Mouse (Mus musculus): ENCODE data around the gene Gramd2. TPM values are rescaled to one million over a fixed set of nuclear protein-coding genes. Genes with fewer than 3 reads are reported as not detected.

The Gramd2 gene
- polyA plus RNA-seq, 1 experiment from 2014 or later = 1.1 TPM

DNA sequence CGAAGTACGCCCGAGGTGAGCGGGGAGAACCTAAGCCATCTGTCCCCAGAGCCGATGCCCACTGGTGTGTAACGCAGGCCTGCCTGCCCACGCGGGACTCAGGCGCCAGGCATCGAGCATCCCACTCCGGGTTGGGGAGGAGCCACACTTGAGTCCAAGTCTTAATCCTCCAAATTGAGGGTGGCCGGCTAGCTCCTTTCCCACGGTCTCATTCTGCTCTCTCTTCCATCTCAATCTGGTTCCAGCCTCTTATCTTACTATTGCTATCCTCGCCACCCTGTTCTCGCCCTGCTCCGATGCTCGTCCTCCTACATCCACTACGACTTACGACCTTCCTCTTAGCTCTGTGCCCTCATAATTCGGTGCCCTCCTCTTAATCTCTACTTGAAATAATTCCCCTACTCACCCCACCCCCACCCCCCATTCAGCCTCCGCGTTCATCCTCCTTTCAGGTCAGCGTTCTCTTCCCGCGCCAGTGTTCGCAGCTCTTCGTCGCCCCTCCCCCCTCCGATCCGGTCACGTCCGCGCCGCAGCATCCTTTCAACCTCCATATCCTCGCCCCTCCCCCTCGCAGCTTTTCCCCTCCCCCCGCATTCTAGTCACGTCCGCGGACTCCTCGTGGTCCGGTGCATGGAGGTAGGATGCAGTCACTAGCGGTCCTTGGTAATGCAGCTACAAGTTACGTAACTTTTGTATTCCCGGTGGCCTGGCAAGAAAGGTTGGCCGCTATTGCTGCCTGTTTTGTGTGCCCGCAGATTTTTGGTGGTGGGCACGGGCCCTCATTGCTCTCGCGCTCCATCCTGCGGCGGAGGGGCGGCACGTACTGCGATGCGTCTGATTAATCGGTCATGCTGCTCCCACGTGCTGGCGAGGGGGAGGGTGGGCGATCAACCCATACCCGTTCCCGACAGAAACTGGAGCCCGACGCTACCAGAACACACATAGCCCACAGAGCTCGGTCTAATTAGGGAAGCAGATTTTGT is 23.0 kb upstream of the Gramd2 start:
- Histone ChIP-seq H3K9me3 (ENCODE audit: control insufficient read depth, low read length) (no peaks in the 10 kb centered on the region), H3K4me3 (ENCODE audit: low read length) (peak overlapping the region; percentile 86), H3K27ac (ENCODE audit: low read length) (peak overlapping the region; percentile 96), H3K27me3 (replicated peaks; ENCODE audit: control insufficient read depth, insufficient read depth, low read length) (no peaks in the 10 kb centered on the region), H3K36me3 (ENCODE audit: control insufficient read depth, insufficient read depth, low read length) (0 out of 2 replicates have a peak, but pooled peaks cover 4% of the 10 kb centered on the region), H3K4me1 (ENCODE audit: control insufficient read depth, insufficient read depth, low read length) (peaks cover 50% of the 10 kb centered on the region), H3K9ac (ENCODE audit: low read depth, low read length) (peak overlapping the region; percentile 85), H3K4me2 (ENCODE audit: low read depth, low read length) (peak overlapping the region; percentile 47)
- under 1% methylated on average over 65 of the region's 65 CpGs for WGBS
- peak; percentile 4 for ATAC-seq

DNA sequence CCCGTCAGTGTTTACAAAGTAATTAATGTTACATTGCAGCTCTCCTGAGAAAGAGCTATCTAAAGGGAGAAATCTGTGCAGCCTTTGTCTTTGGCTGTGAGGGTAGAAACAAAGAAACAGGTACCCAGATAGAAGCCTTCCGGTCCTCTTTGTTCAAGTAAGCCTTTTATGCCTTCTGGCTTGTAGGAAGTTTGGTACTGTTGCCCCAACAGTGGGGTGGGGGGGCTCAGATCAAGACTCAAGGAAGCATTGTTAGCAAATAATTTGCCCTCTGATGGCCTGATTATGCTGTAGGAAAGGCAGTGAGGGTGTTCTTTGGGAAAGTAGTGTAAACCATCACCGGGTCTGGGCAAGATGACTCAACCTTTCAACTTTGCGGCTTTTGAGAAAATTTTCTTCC is 21.8 kb upstream of the Gramd2 start:
- Histone ChIP-seq H3K4me1 (ENCODE audit: control insufficient read depth, insufficient read depth, low read length) (peaks cover 53% of the 10 kb centered on the region), H3K27ac (ENCODE audit: low read length) (peak overlapping the region; percentile 96; the same call in 1 of the 2 replicates), H3K4me3 (ENCODE audit: low read length) (peak overlapping the region; percentile 86), H3K9ac (ENCODE audit: low read depth, low read length) (peak overlapping the region; percentile 85), H3K9me3 (ENCODE audit: control insufficient read depth, low read length) (no peaks in the 10 kb centered on the region), H3K36me3 (ENCODE audit: control insufficient read depth, insufficient read depth, low read length) (0 out of 2 replicates have a peak, but pooled peaks cover 7% of the 10 kb centered on the region), H3K27me3 (replicated peaks; ENCODE audit: control insufficient read depth, insufficient read depth, low read length) (no peaks in the 10 kb centered on the region), H3K4me2 (ENCODE audit: low read depth, low read length) (peak overlapping the region; percentile 47)
- WGBS = 6% methylated on average over 4 of the region's 4 CpGs
- ATAC-seq = no peak

DNA sequence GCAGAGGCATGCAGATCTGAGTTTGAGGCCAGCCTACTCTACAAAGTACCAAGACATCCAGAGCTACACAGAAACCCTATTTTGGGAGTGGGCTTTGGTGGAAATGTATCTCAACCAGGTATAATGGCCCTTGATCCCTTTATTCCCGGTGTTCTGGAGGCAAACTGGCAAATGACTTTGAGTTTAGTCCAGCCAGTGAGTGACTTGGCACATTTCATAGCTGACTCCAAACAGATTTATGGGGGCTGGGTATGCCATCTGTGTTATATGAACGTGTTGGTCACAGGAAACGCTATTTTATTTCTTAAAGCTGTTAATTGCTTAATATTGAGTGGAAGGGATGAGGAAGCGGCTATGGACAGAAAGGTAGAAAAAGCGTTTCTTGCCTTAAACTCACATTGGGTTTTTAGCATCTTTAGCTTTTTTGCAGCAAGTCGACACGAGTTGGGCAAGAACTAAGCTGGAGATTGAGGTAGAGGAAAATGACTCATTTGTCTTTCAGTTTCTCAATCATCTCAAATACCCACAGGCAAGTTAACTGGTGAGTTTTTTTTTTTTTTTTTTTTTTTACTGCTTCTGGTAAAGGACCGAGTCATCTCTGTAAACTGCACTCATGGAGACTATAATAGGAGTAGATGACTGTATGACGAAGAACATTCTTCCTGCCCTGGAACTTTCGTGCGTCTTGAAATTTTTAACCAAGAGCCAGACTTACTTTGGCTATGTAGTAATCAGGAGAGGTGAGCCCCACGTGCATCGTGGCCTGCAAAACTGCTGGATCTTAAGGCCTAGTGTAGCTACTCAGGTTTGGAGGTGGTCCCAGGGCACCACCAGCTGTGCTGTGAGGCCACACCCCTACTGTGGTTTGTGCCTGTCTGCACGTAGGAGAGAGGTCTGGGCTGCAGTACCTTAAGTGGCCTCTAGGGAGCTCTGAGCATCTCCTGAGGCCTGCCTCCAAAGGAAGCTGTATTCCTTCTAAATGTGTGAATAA is 20.6 kb upstream of the Gramd2 start:
- Histone ChIP-seq H3K4me3 (ENCODE audit: low read length) (peak overlapping the region; percentile 86), H3K27ac (ENCODE audit: low read length) (peak overlapping the region; percentile 77)

DNA sequence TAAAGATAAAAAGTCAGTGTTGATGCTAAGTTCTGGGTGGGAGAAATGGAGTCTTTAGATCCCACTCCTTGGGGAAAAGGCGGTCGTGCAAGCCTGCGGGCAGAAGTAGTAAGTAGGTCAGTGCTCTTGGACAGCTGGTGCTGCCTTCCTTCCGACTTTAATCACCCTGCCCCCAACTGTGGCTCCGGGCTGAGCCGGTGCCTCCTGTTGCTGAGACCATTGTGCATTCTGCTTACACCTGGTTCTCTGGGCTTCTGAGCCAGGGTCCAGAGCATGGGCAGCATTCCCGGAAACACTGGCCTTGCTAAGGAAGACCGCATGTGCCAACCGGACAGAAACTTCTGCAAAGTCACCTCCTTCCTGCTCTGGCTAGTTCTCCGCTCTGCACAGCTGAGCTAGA is 19.5 kb upstream of the Gramd2 start:
- ATAC-seq = no peak
- H3K27me3 ChIP-seq (replicated peaks; ENCODE audit: control insufficient read depth, insufficient read depth, low read length) = no peaks in the 10 kb centered on the region
- peak overlapping the region; percentile 65 for H3K27ac ChIP-seq (ENCODE audit: low read length)
- WGBS = 53% methylated on average over 10 of the region's 10 CpGs
- H3K36me3 ChIP-seq (ENCODE audit: control insufficient read depth, insufficient read depth, low read length) = peaks cover 13% of the 10 kb centered on the region; the same call in 1 of the 2 replicates
- H3K4me1 ChIP-seq (ENCODE audit: control insufficient read depth, insufficient read depth, low read length) = peaks cover 55% of the 10 kb centered on the region
- H3K4me3 ChIP-seq (ENCODE audit: low read length) = peak overlapping the region; percentile 10; the same call in 1 of the 2 replicates
- H3K9me3 ChIP-seq (ENCODE audit: control insufficient read depth, low read length) = no peaks in the 10 kb centered on the region
- peak overlapping the region; percentile 47 for H3K4me2 ChIP-seq (ENCODE audit: low read depth, low read length)
- peak overlapping the region; percentile 16; the same call in 1 of the 2 replicates for H3K9ac ChIP-seq (ENCODE audit: low read depth, low read length)

More for the DNA sequence above, 20.6 kb upstream of the Gramd2 start:
- peak; percentile 20 for ATAC-seq
- H3K9me3 ChIP-seq (ENCODE audit: control insufficient read depth, low read length) = no peaks in the 10 kb centered on the region
- no peaks in the 10 kb centered on the region for H3K27me3 ChIP-seq (replicated peaks; ENCODE audit: control insufficient read depth, insufficient read depth, low read length)
- WGBS = 25% methylated on average over 14 of the region's 14 CpGs
- peak overlapping the region; percentile 47 for H3K4me2 ChIP-seq (ENCODE audit: low read depth, low read length)
- 0 out of 2 replicates have a peak, but pooled peaks cover 9% of the 10 kb centered on the region for H3K36me3 ChIP-seq (ENCODE audit: control insufficient read depth, insufficient read depth, low read length)
- H3K4me1 ChIP-seq (ENCODE audit: control insufficient read depth, insufficient read depth, low read length) = peaks cover 53% of the 10 kb centered on the region
- peak overlapping the region; percentile 13; the same call in 1 of the 2 replicates for H3K9ac ChIP-seq (ENCODE audit: low read depth, low read length)

DNA sequence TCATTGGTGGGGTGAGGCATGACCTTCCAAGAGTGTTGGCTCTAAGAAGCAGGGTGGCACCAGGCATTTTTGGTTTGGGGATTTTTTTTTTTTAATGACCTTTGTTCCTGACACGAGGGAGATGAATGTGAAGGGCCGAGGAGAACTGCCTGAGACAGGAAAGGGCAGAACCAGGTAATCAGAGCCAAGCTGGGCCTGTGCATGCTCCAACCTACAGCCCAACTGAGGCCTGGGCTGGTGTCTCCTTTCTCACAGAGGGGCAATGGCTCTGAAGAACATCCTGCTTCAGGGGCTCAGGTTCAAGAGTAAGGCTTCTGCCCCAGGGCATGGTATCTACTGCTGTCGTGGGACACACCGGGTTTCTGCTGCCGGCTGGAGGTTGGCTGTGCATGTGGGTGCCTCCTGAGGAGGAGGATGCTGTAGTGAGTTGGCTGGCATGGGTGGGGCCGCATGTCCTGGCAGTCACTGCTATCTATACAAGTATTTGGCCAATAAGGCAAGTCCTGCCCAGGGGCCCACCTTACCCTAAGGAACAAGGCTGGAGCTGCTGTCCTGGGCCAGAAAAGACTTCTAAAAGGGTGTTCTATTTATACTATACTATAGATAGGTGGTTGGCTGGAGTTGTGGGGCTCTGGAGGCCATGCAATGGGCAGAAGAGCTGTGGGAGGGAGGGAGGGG is 18.5 kb upstream of the Gramd2 start:
- H3K36me3 ChIP-seq (ENCODE audit: control insufficient read depth, insufficient read depth, low read length) = peaks cover 15% of the 10 kb centered on the region; the same call in 1 of the 2 replicates

DNA sequence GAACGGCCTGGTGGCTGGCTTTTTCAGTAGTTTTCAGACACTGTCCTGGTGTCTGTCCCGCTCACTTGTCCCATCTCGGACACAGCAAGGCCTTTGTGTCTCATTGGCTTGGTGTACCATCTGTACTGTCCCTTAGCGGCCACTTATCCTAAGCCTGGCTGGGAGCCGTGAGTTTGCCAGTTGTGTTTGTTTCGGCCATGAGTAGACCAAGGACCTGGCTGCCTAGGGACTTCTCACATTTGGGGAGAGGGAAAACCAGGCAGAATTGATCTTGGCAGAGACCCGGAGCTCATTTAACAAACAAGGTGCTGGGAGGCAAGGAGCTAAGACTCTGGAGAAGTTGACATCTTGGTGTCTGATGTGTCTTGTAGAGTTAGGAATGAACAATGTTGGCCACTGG is 16.7 kb upstream of the Gramd2 start:
- Histone ChIP-seq H3K4me3 (ENCODE audit: low read length) (no peak overlapping the region), H3K9me3 (ENCODE audit: control insufficient read depth, low read length) (no peaks in the 10 kb centered on the region), H3K36me3 (ENCODE audit: control insufficient read depth, insufficient read depth, low read length) (peaks cover 20% of the 10 kb centered on the region; the same call in 1 of the 2 replicates), H3K9ac (ENCODE audit: low read depth, low read length) (no peak overlapping the region), H3K4me1 (ENCODE audit: control insufficient read depth, insufficient read depth, low read length) (peaks cover 48% of the 10 kb centered on the region), H3K27ac (ENCODE audit: low read length) (no peak overlapping the region), H3K4me2 (ENCODE audit: low read depth, low read length) (no peak overlapping the region), H3K27me3 (replicated peaks; ENCODE audit: control insufficient read depth, insufficient read depth, low read length) (no peaks in the 10 kb centered on the region)
- no peak for ATAC-seq
- 77% methylated on average over 7 of the region's 7 CpGs for WGBS

More for the DNA sequence above, 18.5 kb upstream of the Gramd2 start:
- H3K9ac ChIP-seq (ENCODE audit: low read depth, low read length) = 0 out of 2 replicates have a peak overlapping the region, but pooled peaks have one; percentile 38
- H3K4me2 ChIP-seq (ENCODE audit: low read depth, low read length) = peak overlapping the region; percentile 24; the same call in 1 of the 2 replicates
- H3K27me3 ChIP-seq (replicated peaks; ENCODE audit: control insufficient read depth, insufficient read depth, low read length) = no peaks in the 10 kb centered on the region
- peak overlapping the region; percentile 25; the same call in 1 of the 2 replicates for H3K27ac ChIP-seq (ENCODE audit: low read length)
- H3K9me3 ChIP-seq (ENCODE audit: control insufficient read depth, low read length) = no peaks in the 10 kb centered on the region
- ATAC-seq = no peak
- 50% methylated on average over 6 of the region's 6 CpGs for WGBS
- H3K4me1 ChIP-seq (ENCODE audit: control insufficient read depth, insufficient read depth, low read length) = peaks cover 52% of the 10 kb centered on the region
- H3K4me3 ChIP-seq (ENCODE audit: low read length) = no peak overlapping the region

DNA sequence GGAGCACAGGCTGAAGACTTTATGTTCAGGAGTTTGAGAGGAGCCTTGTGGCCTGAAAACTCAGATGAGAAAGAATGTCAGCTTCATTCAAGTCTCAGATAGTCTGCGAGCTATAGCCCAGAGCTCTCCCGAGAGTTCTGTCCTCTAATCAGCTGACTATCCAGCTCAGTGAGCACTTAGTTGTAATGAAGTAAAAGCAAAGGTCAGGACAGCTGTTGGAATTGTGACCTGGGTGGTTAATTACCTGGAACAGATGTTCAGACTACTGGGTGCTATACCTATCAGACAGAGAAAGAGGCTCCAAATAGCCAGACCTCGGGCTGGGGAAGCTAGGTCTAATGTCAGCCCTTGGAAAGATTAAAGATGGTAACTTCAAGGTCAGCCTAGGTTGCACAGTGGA is 16.0 kb upstream of the Gramd2 start:
- Histone ChIP-seq H3K9ac (ENCODE audit: low read depth, low read length) (no peak overlapping the region), H3K27ac (ENCODE audit: low read length) (peak overlapping the region; percentile 47), H3K27me3 (replicated peaks; ENCODE audit: control insufficient read depth, insufficient read depth, low read length) (no peaks in the 10 kb centered on the region), H3K9me3 (ENCODE audit: control insufficient read depth, low read length) (no peaks in the 10 kb centered on the region), H3K36me3 (ENCODE audit: control insufficient read depth, insufficient read depth, low read length) (peaks cover 20% of the 10 kb centered on the region; the same call in 1 of the 2 replicates), H3K4me2 (ENCODE audit: low read depth, low read length) (no peak overlapping the region), H3K4me3 (ENCODE audit: low read length) (no peak overlapping the region), H3K4me1 (ENCODE audit: control insufficient read depth, insufficient read depth, low read length) (peaks cover 42% of the 10 kb centered on the region)
- peak; percentile 25; the same call in 1 of the 2 replicates for ATAC-seq
- WGBS = 57% methylated on average over 3 of the region's 3 CpGs

DNA sequence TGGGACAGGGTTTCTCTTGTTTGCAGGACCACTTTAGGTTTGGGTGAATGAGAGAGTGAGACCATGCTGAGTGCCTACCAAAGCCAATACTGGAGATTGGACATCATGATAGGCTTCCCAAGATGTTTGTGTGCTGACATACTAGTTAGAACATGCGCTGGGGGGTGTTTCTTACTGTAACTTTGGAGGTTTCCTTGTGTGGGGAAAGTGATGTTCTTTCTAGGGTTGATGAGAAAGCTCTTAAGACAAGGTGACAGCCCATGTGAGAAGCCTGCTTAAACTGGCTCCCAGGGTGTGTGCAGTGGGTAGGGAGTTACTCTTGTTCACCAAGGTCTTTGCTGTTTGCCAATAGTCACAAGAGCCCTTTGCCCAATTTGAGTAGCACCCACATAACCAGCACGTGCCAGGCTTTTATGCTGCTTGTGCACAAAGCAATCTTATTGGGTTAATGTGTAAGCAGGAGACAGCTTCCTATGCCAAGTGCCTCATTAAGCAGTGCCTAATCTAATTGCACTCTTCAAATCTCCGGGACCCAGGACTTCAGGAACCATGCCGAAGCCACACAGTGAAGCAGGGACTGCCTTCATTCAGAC is 15.2 kb upstream of the Gramd2 start:
- Histone ChIP-seq H3K9ac (ENCODE audit: low read depth, low read length) (no peak overlapping the region), H3K27me3 (replicated peaks; ENCODE audit: control insufficient read depth, insufficient read depth, low read length) (no peaks in the 10 kb centered on the region), H3K27ac (ENCODE audit: low read length) (peak overlapping the region; percentile 25; the same call in 1 of the 2 replicates), H3K9me3 (ENCODE audit: control insufficient read depth, low read length) (no peaks in the 10 kb centered on the region), H3K4me2 (ENCODE audit: low read depth, low read length) (no peak overlapping the region), H3K36me3 (ENCODE audit: control insufficient read depth, insufficient read depth, low read length) (peaks cover 20% of the 10 kb centered on the region; the same call in 1 of the 2 replicates), H3K4me1 (ENCODE audit: control insufficient read depth, insufficient read depth, low read length) (peaks cover 36% of the 10 kb centered on the region), H3K4me3 (ENCODE audit: low read length) (no peak overlapping the region)
- WGBS = 63% methylated on average over 4 of the region's 4 CpGs
- ATAC-seq = peak; percentile 20; the same call in 1 of the 2 replicates
